Mouse (Mus musculus) spleen, adult 2 months (tissue): ENCODE measurements around the gene Lhx4. TPM values are rescaled to one million over a fixed set of nuclear protein-coding genes. Genes with fewer than 3 reads are reported as not detected.

Source experiments
- DNase-seq, 2 experiments: peaks; one replicate each; pipeline versions ENCODE4 v3.0.0 to v3.0.0-alpha.2; 2012 to 2021; ENCODE audit warnings: low spot score in 2 of 2, low read depth in 1 of 2
- H3K27ac ChIP-seq: fragments of 200-500 bp; 2 replicates; pipeline ENCODE4 v1.5.1; 2012; ENCODE audit warnings: low read length, inconsistent platforms; ENCODE audit not compliant: insufficient read depth
- H3K27me3 ChIP-seq: fragments of 200-500 bp; 2 replicates; pipeline ENCODE4 v1.6.1; 2012; ENCODE audit warnings: mild to moderate bottlenecking, moderate library complexity, low read length, inconsistent platforms; ENCODE audit not compliant: control insufficient read depth, insufficient read depth
- H3K36me3 ChIP-seq: fragments of 200-500 bp; 2 replicates; pipeline ENCODE4 v1.6.1; 2012; ENCODE audit warnings: mild to moderate bottlenecking, low read length, inconsistent platforms; ENCODE audit not compliant: control insufficient read depth, insufficient read depth
- H3K4me1 ChIP-seq: fragments of 200-500 bp; 2 replicates; pipeline ENCODE4 v1.6.1; 2011; ENCODE audit warnings: inconsistent platforms; ENCODE audit not compliant: control insufficient read depth, insufficient read depth, insufficient read length
- H3K4me3 ChIP-seq: fragments of 200-500 bp; 2 replicates; pipeline ENCODE4 v1.5.1; 2011; ENCODE audit warnings: mild to moderate bottlenecking, inconsistent platforms; ENCODE audit not compliant: insufficient read depth, insufficient read length; ENCODE audit errors: extremely low read depth
- CTCF ChIP-seq: fragments of 200-500 bp; IDR thresholded peaks from 2 replicates; pipeline ENCODE4 v1.5.1; 2011; ENCODE audit warnings: mild to moderate bottlenecking, inconsistent platforms; ENCODE audit not compliant: insufficient read depth, insufficient read length, insufficient replicate concordance; ENCODE audit errors: extremely low read depth
- POLR2A ChIP-seq: fragments of 200-500 bp; IDR thresholded peaks from 2 replicates; pipeline ENCODE4 v1.6.1; 2011; ENCODE audit warnings: low read depth, low read length, inconsistent platforms
- WGBS: fragments of 180-500 bp; shearing (Covaris S2); methylation state at CpG from one replicate; pipeline ENCODE4 v1.1.7; 2018; 5-methylcytosine and 5-hydroxymethylcytosine counted together
- polyA plus RNA-seq: library from polyadenylated mRNA; depleted of rRNA; stranded (reverse); fragments of >200 nt; gene quantifications from 2 replicates; pipeline ENCODE4 v1.2.3, GENCODE M21; 2012

The Lhx4 gene
- polyA plus RNA-seq, 1 experiment = not detected

DNA sequence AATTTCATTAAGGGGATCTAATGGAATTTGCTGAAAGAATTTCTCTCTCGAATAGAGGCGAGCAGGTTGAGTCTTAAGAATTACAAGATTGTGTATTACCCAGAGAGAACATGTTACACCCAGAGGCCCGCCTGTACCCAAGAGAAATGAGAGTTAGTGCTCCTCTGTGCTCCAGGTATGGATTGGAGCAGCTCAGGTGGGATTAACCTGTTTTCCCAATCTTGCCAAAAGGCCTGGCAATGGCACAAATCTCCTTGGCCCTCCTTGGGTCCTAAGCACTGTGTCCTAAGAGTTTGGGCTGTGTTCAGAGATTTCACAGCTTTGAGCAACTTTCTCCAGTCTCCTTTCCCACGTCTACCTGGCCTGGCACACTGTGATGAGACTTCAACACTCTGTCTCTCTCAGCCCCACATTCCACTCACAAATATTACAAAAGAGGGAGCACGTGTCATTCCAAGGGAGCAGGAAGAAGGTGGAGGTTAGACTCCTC, 48.2 kb downstream of the Lhx4 start:
- no peaks in the 10 kb centered on the region for H3K36me3 ChIP-seq
- no peaks in the 10 kb centered on the region for H3K4me1 ChIP-seq
- no peak overlapping the region for H3K27ac ChIP-seq
- TF ChIP-seq POLR2A = no peak
- no peak for TF ChIP-seq CTCF
- no peak for DNase-seq
- WGBS = 88% methylated on average over 5 of the region's 5 CpGs
- H3K4me3 ChIP-seq = no peak overlapping the region
- no peaks in the 10 kb centered on the region for H3K27me3 ChIP-seq

DNA sequence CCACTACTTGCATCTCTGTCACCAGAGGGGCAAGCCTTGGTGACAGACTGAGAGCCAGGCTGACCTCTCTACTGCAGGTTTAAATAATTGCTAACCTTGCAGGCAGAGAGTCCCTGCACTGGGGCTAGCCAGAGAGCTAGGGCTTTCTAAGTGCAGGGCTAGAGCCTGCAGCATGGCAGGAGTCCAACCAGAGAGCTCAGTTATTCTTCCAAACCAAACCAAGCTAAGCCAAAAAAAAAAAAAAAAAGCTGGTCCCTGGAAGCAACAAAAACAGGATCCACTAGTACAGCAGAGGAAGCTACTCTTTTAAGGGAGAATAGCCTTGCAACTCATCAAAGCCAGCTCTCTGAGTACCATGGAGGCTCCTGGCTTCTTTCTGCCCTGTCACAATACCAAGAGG, 50.6 kb downstream of the Lhx4 start:
- Histone ChIP-seq H3K4me1 (no peaks in the 10 kb centered on the region), H3K27me3 (no peaks in the 10 kb centered on the region), H3K36me3 (no peaks in the 10 kb centered on the region), H3K4me3 (no peak overlapping the region), H3K27ac (no peak overlapping the region)
- DNase-seq = no peak
- TF ChIP-seq POLR2A = no peak

DNA sequence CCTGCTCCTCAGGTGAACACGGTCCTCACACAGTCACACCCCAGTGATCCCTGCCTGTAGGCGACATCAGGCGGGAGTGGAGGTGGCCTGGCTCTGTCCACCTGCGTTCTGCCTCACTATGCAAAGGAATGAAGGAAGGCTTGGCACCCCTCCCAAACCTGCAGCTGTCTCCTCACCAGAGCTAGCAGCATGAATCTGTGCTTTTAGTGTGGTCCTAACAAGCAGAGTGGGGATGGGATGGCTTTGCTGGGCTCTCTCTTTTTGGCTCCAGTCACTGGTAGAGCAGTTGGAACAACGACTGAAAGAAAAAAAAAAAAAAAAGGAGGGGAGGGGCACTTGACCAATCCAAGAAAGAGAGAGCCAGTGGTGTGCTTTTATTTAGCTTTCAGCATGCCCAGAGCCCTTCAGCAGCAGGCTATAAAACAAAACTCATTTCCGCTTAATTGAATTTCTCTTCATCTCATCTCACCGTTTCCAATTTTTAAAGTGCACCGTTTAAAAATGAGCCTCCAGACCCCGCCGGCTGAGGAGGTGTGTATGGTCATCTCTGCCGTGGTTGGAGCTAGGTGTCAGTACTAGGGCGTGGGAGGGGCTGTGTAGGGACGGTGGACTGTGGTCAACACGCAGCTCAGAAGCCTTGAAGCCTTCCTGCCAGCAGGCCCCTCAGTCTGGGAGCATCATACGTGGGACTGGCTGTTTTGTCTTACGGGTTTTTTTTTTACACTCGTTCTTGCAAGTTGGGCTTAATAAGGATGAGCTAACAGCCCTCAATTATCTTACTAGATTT, 52.9 kb downstream of the Lhx4 start:
- H3K36me3 ChIP-seq = no peaks in the 10 kb centered on the region
- H3K27ac ChIP-seq = no peak overlapping the region
- no peaks in the 10 kb centered on the region for H3K4me1 ChIP-seq
- TF ChIP-seq CTCF (no peak), POLR2A (no peak)
- DNase-seq = no peak
- no peak overlapping the region for H3K4me3 ChIP-seq
- WGBS = 78% methylated on average over 17 of the region's 17 CpGs
- H3K27me3 ChIP-seq = no peaks in the 10 kb centered on the region

DNA sequence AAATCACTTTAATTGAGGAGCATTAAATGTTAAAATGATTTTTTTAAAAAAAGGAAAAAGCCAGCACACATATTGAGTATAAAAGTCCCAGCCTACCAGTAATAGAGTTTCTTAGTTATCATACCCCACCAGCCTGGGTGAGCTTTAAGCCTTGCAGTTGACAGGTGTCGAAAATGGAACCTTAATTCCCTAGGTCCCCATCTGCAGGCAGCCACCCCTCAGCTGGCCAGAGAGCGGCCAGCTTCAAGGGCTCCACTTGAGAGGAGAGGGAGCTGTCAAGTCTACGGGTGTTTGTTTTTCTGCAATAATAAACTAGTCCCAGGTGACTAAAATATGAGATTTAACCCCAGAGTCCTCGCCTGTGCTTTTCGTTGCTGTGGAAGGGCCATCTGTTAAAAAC, 58.0 kb downstream of the Lhx4 start:
- TF ChIP-seq POLR2A = no peak
- no peak for TF ChIP-seq CTCF
- H3K27ac ChIP-seq = no peak overlapping the region
- H3K4me3 ChIP-seq = no peak overlapping the region
- H3K27me3 ChIP-seq = no peaks in the 10 kb centered on the region
- WGBS = 87% methylated on average over 5 of the region's 5 CpGs
- no peaks in the 10 kb centered on the region for H3K4me1 ChIP-seq
- DNase-seq = no peak
- no peaks in the 10 kb centered on the region for H3K36me3 ChIP-seq

DNA sequence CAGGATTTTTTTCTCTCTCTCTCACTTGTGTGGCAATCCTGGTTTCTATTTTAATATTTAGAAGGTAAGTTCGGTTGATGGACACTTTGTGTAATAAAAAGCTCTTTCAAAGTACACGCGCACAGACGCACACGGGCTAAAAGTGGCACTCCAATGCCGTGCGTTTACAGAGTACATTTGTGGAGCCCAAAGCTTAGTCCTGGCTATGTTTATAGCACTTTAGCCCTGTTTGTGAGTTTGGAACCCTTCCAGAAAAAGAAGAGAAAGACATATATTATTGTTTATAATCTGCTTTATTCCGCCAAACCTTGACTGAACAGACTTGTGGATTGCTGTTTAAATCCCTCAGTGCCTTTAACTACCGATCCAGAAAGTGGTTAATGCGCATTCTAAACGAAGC, 58.5 kb downstream of the Lhx4 start:
- 93% methylated on average over 11 of the region's 11 CpGs for WGBS
- H3K4me1 ChIP-seq = no peaks in the 10 kb centered on the region
- TF ChIP-seq POLR2A = no peak
- no peak for TF ChIP-seq CTCF
- no peaks in the 10 kb centered on the region for H3K27me3 ChIP-seq
- no peaks in the 10 kb centered on the region for H3K36me3 ChIP-seq
- no peak overlapping the region for H3K4me3 ChIP-seq
- H3K27ac ChIP-seq = no peak overlapping the region
- DNase-seq = no peak

DNA sequence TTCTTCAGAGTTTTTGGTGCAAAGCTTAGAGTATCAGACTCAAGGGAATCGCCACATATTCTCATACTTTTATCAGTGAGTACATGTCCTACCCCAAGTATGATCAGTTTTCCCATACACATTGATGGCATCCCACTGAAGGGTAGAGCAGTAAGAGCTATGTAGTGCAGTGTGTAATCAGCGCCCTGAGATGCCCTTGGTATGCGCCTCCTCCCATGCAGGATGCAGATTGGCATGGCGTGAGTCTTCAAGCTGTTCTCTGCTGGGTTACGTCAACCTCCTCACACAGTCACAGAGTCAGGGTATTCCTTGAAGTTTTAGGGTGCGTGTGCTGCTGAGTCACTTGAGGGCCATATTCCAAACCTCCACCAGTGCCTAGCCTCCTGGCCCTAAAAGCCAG, 59.3 kb downstream of the Lhx4 start:
- H3K36me3 ChIP-seq = no peaks in the 10 kb centered on the region
- H3K27ac ChIP-seq = no peak overlapping the region
- DNase-seq = no peak
- H3K27me3 ChIP-seq = no peaks in the 10 kb centered on the region
- WGBS = 91% methylated on average over 6 of the region's 6 CpGs
- H3K4me1 ChIP-seq = no peaks in the 10 kb centered on the region
- TF ChIP-seq POLR2A (no peak), CTCF (no peak)
- H3K4me3 ChIP-seq = no peak overlapping the region

DNA sequence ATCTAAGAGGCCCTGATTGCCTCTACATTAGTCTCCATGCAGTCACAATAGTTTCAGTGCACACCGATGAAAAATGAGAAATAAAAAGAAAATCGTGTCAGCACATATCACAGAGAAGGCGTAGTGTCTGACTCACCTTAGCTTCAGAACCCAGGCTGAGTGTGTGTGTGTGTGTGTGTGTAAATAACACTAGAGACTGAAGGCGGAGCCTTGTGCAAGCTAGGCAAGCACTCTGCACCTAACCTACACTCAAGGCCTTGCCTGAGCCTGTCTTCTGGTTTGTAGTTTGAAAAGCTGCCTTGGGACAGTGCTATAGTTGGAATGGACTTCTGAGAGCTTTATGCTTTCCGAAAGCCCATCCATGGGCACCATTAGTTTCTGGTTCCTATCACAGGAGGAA, 61.9 kb downstream of the Lhx4 start:
- Histone ChIP-seq H3K4me1 (no peaks in the 10 kb centered on the region), H3K27me3 (no peaks in the 10 kb centered on the region), H3K27ac (no peak overlapping the region), H3K36me3 (no peaks in the 10 kb centered on the region), H3K4me3 (no peak overlapping the region)
- no peak for TF ChIP-seq POLR2A
- no peak for TF ChIP-seq CTCF
- DNase-seq = no peak
- 95% methylated on average over 5 of the region's 5 CpGs for WGBS
